Mouse (Mus musculus): Measurements from ENCODE around the gene Mgat3.

The Mgat3 gene

DNA sequence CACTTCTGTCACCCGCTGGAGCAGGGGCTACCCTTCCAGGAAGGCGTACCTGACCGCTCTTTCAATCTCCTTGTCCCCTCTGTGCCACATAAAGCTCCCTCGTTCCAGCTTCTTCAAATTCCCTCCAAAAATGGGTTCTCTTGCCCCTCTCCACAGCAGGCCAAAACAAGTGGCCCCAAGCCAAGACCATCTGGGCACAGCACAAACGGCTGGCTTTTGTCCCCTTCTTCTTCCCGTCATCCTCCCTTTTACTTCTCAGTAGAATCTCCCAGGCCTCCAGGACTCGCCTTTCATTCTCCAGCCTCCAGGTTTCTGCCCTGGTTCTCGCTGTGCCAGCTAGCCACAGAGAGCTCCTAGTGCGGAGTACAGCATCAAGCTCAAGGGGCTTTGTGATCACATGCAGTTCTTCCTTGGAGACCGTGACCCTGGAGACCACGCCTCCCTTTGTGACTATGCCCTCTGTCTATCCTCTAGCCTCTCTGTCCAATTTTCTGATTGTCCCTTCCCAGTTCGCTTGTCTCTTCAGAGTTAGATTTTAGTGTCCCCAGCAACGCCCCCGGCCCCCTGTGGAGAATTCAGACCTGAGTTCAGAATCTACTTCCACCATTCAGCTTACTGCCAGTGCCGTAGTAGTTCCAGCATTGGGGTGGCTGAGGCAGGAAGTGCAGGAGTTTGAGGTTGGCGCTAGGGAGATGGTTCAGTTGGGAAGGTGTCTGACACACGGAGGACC, 54.7 kb downstream of the Mgat3 start:
- DNase-seq = no peak

DNA sequence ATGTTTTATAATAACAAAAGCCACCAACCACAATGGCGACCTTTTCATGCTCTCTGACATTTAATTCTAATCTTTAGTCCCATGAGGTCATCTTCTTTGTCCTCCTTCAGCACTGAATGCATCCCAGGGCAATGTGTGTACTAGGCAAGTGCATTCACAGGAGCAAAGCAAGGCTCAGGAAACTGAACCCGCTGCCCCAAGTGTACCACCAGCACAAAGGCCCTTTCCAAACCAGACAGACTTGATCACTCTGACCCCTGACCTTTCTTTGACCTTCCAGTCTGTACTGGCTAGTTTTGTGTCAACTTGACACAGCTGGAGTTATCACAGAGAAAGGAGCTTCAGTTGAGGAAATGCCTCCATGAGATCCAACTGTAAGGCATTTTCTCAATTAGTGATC, 58.8 kb downstream of the Mgat3 start:
- no peak for DNase-seq

DNA sequence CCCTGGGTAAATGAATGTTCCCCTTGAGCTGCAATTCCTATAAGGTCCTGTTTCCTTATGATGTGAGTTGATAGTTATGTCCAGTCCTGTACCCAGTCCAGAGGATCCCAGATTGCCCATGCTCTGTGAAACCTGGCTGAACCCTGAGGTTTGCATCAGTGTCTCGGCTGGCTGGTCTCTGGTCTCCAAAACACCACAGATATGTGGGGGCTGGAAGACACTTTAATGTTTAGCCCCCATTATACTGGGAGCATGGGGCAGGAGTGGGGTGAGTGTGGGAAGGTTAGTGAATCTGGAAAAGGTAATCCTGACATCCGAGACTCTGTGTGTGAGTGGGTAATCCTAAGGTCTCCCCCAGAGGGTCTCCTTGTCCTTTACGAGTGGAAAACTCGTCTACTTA, 59.5 kb downstream of the Mgat3 start:
- DNase-seq = no peak

DNA sequence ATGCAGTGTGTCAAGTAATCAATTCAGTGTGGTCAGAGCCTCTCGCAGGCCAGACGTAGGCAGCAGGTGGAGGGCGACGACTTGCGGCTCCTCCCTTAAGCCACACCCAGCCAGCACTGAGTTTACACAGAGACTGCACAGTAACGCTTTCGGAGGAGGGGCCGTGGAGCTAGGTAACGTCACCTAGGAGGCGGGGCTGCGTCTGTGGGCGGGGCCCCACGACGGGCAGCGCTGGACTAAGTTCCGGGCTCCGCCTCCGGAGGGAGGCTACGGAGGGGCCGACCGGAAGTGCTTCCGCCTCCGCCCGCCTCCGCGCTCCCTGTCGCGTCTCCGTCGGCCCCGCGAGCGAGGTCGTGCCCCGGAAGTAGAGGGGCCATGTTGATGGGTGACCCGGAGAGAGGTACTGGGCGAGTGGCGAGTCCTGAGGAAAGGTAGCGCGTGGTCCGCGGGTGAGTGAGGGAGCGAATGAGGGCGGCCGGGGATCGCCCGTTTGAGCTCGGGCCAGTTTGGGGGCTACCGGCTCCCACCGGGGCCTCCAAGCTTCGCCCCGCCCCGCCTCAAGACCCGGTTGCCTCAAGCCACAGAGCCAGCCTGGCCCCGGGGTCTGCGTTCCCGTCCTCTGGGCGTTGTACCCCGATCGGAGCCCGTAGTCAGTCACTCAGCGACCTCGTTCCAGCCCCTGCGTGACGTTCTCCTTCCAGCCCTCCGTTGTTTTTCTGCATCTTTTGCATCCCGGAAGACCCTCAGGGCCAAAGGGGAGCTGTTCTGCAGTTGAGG, 60.4 kb downstream of the Mgat3 start, which contains the start of gene Mief1:
Mief1 (plus strand) TSS at position 286 of the 777 bp plus-strand sequence.
- peak; percentile 99 for DNase-seq

DNA sequence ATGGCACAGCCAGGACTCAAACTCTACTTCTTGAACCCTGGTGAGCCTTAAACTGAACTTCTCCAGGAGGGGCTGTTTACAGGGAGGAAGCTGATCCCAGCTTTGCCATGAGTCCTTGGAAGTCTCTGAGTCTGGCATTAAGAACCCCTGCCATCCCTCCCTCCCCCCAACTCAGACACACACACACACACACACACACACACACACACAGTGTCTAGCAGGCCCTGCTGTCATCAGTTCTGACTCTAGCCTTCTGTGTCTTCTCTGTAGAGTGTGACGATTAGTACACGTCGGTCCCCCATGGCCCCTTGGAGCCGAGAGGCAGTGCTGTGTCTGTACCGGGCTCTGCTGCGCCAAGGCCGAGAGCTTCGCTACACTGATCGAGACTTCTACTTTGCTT, 62.0 kb downstream of the Mgat3 start, which contains the start of gene AC140267.1:
AC140267.1 (plus strand) TSS at position 301 of the 400 bp plus-strand sequence.
- no peak for DNase-seq

DNA sequence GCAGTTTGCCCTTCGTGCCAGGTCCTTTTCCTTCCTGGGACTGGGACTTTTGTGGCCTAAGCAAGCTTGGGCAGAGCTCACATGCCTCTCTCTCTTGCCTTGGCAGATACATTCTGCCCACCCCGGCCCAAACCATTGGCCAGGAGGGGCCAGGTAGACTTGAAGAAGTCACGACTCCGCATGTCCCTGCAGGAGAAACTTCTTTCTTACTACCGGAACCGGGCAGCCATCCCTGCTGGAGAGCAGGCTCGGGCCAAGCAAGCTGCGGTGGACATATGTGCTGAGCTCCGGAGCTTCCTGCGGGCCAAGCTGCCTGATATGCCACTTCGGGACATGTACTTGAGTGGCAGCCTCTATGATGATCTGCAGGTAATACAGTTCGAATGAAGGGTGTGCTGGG, 74.6 kb downstream of the Mgat3 start:
- no peak for DNase-seq

DNA sequence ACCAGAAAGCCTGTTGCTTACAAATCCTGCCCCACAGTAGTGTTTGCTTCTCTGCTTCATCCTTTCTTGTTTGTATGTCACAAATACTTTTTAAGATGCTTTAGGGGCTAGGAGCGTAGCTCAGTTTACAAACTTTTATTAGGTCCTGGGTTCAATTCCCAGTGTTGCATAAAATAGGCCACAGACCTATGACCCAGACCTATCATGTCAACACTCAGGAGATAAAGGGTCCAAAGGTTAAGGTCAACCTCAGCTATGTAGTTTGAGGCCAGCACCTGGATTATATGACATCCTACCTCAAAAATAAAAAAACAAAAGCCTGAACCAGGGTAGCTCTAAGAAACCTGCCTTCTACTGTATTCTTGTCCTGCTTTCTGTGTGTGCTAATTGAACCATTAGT, 75.1 kb downstream of the Mgat3 start:
- DNase-seq = no peak

DNA sequence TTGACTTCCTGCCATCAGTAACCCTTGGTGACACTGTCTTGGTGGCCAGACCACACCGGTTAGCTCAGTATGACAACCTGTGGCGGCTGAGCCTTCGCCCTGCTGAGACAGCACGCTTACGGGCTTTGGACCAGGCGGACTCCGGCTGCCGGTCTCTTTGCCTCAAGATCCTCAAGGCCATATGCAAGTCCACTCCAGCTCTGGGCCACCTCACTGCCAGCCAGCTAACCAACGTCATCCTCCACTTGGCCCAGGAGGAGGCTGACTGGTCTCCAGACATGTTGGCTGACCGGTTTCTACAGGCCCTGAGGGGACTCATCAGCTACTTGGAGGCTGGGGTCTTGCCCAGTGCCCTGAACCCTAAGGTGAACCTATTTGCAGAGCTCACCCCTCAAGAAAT, 76.2 kb downstream of the Mgat3 start:
- DNase-seq = no peak

DNA sequence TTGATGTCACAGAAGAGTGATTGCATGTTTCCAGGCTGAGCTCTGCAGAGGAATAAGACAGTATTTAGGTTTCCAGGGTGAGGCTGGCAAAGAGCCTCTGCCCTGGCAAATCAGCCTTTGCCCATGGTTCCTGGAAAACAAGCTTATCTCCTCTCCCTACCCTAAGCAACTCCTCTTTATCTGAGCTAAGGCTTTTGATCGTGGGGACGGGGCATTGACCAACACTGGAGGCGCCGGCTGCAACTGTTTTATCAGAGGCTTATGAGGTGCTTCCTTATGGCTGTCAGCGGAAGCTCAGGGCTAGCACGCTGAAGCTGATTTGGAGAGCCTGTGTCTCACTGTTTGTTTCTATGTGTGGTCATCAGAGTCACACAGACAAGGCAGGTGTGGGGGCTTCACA, 77.1 kb downstream of the Mgat3 start:
- no peak for DNase-seq

DNA sequence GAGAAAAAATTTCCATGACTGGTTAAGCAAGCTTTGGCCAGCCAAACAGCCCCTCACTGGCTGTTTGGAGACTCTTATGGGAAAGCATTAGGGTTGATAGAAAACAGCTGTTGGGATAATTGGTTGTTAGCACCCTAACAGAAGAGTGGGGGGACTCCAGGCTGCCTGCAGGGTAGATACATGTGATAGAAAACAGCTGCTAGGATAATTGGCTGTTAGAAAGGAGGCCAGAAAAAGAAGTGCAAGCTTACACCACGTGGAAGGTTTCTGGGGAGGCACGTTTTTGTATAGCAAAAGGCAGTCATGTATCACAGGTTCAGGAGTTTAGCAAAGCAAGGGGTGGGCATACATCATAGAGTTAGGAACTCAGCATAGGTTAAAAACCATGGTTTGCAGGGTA, 80.0 kb downstream of the Mgat3 start:
- DNase-seq = no peak

DNA sequence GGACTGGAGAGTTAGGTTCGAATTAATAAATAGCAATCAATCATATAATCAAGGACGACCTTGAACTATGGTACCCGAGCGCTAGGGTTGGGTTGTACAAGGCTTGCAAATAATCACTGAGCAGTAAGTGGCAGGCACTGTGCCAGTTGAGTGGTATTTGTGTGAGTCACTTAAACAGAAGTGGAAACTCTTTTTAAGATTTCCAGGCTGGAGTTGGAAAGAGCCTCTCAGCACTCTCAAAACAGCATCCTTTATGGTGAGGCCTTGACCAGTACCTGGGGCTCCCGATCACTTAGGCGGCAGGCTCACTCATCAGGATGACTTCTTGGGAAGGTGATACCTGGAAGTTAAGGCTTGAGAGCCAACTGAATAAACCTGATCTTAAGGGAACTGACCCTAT, 80.7 kb downstream of the Mgat3 start:
- DNase-seq = peak in 1 of 2 experiments; percentile 50

DNA sequence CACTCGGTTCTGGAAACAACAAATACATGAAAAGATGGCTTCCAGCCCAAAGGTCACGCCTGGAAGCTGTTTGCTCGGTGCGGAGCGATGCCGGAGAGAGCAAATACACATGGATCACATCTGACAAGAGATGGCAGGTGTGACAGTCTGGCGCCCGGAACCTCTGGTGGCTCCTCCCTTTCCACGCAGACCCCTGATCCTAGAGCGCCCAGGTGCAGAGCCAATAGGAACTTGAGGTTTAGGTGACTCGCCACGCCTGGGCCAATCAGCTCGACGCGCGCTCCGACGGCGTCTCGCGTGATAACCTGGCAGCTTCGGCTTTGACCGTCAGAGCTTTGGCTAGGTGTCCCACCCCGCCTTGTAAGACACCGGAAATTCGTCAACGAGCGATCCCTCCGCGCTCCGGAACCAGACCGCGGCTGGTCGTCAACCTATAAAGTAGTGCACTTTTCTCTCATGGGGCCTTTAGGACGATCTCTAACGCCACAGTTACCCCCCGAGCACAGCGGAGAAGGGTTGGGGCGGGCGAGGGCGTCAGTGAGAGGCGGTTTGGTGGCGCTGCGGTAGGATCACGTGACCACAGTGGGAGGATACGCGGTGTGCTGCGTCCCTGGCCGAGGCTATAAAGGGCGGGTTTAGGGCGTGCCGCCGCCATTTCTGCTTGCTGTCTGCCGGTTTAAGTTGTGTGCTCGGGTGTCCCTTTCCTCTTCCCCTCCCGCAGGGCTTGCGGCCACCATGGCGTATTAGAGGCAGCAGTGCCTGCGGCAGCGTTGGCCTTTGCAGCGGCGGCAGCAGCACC, 81.5 kb downstream of the Mgat3 start, which contains the start of gene Atf4:
Atf4 (plus strand) TSS at position 338 of the 799 bp plus-strand sequence.
- DNase-seq = peak; percentile 98 to 100

DNA sequence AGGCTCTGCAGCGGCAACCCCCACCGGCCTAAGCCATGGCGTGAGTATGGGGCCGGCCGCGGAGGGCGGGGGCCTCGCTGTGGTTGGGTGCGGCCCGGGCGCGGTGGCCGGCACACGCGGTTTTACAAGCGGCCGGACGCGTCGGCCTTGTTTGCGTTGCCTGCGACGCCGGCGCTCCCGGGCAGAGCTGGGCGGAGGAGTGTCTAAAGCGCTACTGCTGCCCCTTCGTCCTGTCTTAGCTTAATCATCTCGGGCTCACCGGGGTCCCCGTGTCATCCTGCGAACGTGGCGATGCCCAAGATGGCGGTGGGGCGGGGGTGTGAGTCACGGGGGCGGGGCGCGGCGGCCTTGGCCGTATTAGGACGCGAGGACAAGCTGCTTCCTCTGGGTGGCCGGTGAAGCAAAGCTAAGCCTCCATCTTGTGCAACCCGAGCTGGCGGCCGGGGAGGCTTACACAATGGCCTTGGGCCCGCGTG, 82.2 kb downstream of the Mgat3 start:
- peak; percentile 88 to 94 for DNase-seq

DNA sequence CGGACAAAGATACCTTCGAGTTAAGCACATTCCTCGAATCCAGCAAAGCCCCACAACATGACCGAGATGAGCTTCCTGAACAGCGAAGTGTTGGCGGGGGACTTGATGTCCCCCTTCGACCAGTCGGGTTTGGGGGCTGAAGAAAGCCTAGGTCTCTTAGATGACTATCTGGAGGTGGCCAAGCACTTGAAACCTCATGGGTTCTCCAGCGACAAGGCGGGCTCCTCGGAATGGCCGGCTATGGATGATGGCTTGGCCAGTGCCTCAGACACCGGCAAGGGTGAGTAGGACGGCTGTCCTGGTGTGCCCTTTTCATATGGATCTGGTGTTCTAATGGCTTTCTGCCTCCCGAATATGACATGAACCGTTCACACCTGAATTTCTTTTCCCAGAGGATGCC, 82.7 kb downstream of the Mgat3 start:
- DNase-seq = no peak

DNA sequence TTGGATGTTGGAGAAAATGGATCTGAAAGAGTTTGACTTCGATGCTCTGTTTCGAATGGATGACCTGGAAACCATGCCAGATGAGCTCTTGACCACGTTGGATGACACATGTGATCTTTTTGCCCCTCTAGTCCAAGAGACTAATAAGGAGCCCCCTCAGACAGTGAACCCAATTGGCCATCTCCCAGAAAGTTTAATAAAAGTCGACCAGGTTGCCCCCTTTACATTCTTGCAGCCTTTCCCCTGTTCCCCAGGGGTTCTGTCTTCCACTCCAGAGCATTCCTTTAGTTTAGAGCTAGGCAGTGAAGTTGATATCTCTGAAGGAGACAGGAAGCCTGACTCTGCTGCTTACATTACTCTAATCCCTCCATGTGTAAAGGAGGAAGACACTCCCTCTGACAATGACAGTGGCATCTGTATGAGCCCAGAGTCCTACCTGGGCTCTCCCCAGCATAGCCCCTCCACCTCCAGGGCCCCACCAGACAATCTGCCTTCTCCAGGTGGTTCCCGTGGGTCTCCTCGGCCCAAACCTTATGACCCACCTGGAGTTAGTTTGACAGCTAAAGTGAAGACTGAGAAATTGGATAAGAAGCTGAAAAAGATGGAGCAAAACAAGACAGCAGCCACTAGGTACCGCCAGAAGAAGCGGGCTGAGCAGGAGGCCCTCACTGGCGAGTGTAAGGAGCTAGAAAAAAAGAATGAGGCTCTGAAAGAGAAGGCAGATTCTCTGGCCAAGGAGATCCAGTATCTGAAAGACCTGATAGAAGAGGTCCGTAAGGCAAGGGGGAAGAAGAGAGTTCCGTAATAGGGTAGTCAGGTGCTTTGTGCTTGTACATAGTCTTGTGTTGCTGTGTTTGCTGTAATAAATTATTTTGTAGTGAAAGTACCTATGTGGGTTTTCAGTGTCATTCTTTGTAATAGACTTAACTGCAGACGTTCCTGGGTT, 83.4 kb downstream of the Mgat3 start:
- DNase-seq = no peak

DNA sequence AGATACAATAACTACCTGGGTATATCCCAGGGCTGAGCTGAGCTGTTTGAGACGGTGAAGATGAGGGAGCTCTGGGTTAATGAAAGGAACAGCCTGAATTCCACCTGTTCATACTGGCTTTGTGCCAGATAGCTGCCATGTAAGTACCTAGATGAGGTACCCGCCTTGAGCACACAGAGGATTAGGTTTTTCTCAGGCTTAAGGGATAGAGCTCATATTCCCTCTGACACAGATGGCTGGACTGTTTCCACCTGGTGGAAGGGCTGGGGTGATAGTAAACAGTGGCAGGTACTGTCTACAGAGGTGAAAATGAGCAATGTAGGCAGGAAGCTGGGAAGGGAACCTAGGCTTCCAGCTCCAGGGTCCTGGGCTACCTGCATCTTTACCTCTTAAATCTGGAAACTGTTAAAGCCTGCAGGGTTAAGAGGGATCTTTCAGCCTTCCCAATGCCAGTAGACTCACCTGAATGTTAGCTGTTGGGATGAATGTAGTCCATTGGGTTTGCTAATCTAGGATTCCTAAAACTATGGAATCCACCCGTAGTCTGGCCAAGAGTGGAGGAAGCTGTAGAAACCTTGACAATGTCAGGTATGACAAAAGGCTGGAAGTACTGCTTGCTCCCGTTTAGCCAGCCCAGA, 84.2 kb downstream of the Mgat3 start:
- no peak for DNase-seq

DNA sequence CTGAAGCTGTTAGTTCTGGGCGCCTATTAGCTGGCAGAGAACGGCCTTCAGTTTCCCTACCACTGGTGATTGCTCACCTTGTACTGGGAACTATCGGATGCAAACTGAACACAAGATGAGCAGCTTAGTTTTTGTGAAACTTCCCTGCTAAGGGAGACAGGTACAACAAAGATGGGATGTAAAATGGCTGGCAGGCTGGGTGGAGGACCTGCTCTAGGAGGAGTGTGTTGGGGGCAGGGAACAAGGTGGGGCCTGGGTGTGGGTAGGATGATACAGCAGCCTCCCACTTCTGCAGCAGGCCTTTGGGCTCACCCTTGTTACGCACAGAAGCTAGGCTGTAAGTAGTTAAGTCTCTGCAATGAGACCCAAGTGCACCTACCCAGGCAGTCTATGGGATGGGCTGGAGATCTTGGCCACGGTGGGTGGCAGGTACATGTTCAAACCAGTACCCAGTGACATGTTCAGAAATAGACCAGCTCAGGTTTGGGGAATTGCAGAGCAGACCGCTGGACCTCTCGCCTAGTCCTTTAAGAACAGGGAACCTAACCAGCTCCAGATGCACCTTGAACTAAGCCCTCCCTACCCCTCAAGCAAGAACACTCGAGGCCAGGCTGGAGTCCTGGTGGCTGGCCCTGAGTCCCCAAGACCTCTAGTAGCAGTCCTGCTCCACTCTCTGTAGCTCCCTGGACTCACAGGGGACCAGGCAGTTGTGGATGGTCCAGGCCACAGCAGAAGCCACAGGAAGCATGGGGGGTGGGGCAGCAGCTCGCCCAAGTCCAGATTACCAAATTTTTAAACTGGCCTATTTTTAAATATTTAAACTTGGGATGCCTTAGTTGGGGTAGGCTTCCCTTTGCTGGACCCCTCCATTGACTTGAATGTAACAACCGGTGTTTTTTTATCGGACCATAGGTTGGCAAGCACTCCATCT, 85.0 kb downstream of the Mgat3 start:
- DNase-seq = no peak

DNA sequence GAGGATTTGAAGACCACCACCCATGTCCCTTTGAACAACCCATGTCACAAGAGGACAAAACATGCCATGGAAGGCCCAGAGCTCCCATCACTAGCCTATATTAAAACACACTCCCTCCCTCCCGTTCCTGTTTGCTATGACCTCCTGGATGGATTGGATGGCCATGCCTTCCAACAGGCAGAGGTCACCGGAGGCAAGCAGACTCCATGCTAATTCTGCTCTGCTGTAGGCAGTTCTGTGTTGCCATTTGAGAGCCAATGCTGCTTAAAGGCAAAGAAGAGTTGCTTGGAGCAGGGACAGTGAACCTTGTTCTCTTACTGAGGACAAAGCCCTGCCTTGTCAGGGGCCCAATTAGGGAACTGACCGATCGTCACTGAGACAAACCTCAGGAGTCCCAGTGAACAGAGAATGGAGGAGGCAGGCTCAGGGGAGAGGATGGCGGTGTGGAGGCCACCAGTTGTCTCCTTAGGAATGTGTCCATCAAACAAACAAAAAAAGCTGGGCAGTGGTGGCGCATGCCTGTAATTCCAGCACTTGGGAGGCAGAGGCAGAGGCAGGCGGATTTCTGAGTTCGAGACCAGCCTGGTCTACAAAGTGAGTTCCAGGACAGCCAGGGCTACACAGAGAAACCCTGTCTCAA, 86.0 kb downstream of the Mgat3 start:
- DNase-seq = no peak

DNA sequence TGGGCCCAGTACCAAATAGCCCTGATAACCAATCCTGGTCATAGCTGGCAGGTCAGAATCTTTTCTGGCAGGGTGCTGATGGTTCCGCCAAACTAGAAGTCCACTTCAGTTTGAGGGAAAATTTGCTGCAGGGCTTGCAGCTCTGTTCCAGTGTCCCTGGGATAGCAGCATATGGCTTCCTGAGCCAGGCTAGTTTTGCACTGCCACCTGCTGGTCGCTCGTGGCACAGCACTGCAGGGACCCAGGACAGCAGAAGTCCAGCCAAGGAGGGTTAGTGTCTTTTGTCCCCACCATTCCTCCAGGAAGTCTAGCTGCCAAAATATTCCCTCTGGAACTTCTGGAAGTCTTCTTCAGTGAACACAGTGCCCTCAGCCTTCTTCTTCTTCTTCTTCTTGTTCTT, 87.2 kb downstream of the Mgat3 start:
- peak; percentile 86 to 90 for DNase-seq

DNA sequence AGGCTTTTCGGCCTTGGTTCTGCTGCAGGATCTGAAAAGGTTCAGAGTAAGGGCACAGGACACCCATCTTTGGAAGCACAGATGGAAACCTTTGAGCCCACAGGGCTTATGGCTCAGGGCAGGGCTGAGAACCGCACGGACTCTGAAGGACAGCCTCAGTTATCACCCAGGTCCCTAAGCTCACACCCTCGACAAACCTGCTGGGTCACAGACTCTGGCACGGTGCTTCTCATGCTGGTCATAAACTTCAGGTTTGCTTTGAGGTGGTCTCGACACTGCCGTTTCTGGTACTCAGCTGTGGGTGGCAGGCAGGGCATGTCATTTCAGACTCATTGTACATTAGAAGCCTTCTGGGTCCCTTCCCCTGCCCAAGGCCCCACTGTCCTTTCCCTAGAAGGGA, 87.6 kb downstream of the Mgat3 start:
- no peak for DNase-seq

All from kidney, postnatal 25 days (tissue).